Mouse (Mus musculus) gastrocnemius, postnatal 36 days (tissue): ENCODE measurements around the gene Pnliprp1. TPM values are rescaled to one million over a fixed set of nuclear protein-coding genes. Genes with fewer than 3 reads are reported as not detected.

Experiments used
- DNase-seq, 2 experiments: peaks; one replicate each; pipeline ENCODE4 v3.0.0; 2022
- intact Hi-C: fragments of 180-260 bp; cut with DNase I; formaldehyde crosslinking; loops from one replicate; pipeline ENCODE4 v1.15.1; 2025
- total RNA-seq, 2 experiments: library from RNA; stranded (reverse); gene quantifications; 2 replicates each; pipeline ENCODE4 v1.2.3; 2021

The Pnliprp1 gene
- total RNA-seq, 2 experiments from 2014 or later: not detected

DNA sequence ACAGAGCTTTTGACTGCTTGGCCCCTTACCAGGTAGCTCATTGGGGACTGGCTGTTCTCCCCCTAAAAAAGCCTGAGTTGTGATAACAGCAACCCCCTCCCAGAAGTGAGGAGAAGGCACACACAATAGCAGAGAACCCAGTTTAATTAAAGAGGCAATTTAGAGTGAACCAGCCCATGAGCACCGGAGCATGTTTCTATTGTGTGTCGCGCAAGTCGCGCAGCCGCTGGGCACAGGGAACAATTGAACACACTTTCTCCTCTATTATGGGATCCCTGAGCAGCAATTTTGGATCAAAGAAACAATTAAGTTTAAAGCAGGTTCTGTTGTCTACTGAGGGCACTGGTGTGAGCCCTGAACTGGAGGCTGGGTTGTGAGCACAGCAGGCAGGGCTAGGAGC is 38.6 kb downstream of the Pnliprp1 start:
- intact Hi-C loops: no loop called here
- no peak for DNase-seq

DNA sequence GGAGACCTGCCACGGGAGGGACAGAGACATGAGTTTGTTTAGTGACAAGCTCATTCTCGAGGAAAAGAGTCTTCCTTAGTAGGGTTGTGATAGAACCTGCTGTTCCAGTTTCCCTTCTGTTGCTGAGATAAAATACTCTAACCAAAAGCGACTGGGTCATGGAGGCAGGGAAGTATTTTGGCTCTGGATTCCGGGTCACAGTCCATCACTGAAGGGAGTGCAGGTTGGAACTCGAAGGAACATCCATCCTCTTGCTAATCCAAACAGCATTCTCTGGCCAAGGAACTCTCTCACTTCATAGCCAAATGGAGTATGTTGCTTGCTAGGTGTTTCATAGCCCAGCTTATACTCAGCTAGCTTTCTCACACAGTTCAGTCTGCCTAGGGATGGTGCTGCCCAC is 47.8 kb downstream of the Pnliprp1 start:
- intact Hi-C loops: no loop called here
- DNase-seq: no peak

DNA sequence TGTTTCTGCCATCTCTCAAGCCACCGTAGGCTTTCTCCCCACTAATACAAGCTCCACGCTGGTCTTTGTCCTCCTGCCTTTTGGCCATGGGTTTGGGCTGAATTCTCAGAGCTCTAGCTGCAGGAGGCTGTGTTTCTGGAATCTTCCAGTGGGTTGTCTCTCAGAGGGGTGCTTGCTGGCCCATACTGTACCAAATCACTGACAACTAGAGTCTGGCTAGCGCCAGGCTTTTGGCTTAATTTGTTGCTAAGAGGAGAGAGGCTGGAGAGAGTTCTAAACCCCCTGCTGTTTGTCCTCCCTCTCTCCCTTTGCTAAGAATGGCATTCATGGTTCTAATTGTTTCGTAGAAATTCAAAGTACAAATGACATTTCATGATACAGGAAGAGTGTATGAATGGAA is 52.9 kb downstream of the Pnliprp1 start:
- intact Hi-C loops: no loop called here

DNA sequence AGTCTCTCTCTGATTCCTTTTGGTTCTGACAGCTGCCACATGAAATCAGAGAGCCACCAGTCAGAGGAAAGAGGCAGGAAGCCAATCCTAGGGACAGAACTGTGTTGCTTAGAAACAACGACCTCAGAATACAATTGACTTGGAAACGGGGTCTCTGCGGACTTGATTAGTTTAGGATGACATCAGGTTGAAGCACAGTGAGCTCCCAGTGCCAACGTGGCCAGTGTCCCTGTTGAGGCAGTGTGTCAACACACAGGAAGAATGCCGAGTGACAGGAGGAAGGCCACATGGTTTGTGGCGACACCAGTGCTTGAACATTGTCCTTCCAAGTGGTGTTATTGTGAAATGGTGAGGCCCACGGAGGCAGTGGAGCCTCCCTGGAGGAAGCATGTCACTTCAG is 55.3 kb downstream of the Pnliprp1 start:
- DNase-seq: no peak
- intact Hi-C loops: no loop called here

More for the DNA sequence above, 52.9 kb downstream of the Pnliprp1 start:
- DNase-seq: no peak

DNA sequence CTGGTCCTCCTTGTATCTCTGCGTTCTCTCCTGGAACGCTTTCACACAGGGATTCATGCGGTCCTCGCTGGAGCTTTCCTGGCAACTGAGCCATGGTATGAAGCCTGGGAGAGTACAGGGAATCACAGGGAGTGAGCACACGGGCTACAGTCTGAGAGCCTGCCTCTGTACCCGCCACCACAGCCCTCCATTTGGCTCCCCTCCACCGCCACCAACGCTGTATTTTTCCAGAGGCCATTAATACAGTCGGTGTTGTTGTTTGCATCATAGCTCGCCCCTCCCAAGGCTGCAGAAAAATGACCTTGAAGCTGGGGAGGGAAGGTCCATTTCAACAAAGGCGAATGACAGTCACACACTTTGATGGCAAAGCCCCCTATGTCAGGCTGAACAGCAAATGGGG is 60.5 kb downstream of the Pnliprp1 start:
- intact Hi-C loops: no loop called here
- DNase-seq: no peak

Other genes starting within 250 kb of the Pnliprp1 start
- not detected for gene Ccdc172, start 216.9 kb upstream of the Pnliprp1 start, total RNA-seq
- gene Pnlip, start 76.4 kb upstream of the Pnliprp1 start, total RNA-seq: not detected
- not detected for gene Pnliprp2, start 30.8 kb downstream of the Pnliprp1 start, total RNA-seq
- not detected for gene 1700019N19Rik, start 65.6 kb downstream of the Pnliprp1 start, total RNA-seq
- gene Eno4, start 214.5 kb downstream of the Pnliprp1 start, total RNA-seq: not detected
- 1 to 10 TPM; 4.0 to 6.4 TPM for gene Hspa12a, start 214.8 kb downstream of the Pnliprp1 start, total RNA-seq